Comparison of ENCODE assay signal across 11 mouse cellular contexts in genomic region chr9:64564315-64564767, GRCm38 (mm10).
A peak's percentile ranks its signal among the peaks of the same experiment; 100 is the strongest.
DNase-seq lines count a peak whose midpoint lies in the region; ATAC-seq and TF ChIP-seq lines count a peak whose summit lies in the region.
"Had no signal": no experiment of that assay in that cellular context is flagged by ENCODE, and none has a peak within 500 bp of the region (broad histone marks: within the 10 kb centered on the region; RNA-seq: fewer than 3 reads in every experiment).

No protein-coding gene starts in this region.

- DNase-seq in 3134 (ENCODE audit: extremely low read depth, insufficient read length, low spot score) (peak; percentile 63), 3T3-L1 (ENCODE audit: low read depth, low spot score) (peak; percentile 60)
- DNase-seq in c-Kit-positive CD71-positive TER-119-positive erythroid progenitor cells, embryonic 14.5 days (ENCODE audit: low spot score) = peak; percentile 80
- peak; percentile 24 for DNase-seq in liver, postnatal 0 days
- no peak for DNase-seq in left cerebral cortex, adult 2 months (ENCODE audit: extremely low spot score in 1 of 2, low spot score in 2 of 2)
- DNase-seq: cerebellum, postnatal 14 days; lung, embryonic 14.5 days had no signal

- H3K36me3 ChIP-seq in liver, postnatal 0 days (replicated peaks; ENCODE audit: insufficient read depth, low read length) = no peaks in the 10 kb centered on the region
- H3K36me3 ChIP-seq in forebrain, embryonic 15.5 days = no peaks in the 10 kb centered on the region
- no peaks in the 10 kb centered on the region for H3K36me3 ChIP-seq in kidney, embryonic 15.5 days
- H3K36me3 ChIP-seq: heart, embryonic 12.5 days had no signal

- H3K9ac ChIP-seq in liver, postnatal 0 days (replicated peaks) = peak overlapping the region; percentile 42
- no peak overlapping the region for H3K9ac ChIP-seq in forebrain, embryonic 15.5 days (replicated peaks)
- H3K9ac ChIP-seq in kidney, embryonic 15.5 days = no peak overlapping the region
- H3K9ac ChIP-seq: heart, embryonic 12.5 days; lung, embryonic 14.5 days had no signal

- no peaks in the 10 kb centered on the region for H3K27me3 ChIP-seq in liver, postnatal 0 days (ENCODE audit: insufficient read depth, low read length)
- H3K27me3 ChIP-seq in forebrain, embryonic 15.5 days = no peaks in the 10 kb centered on the region
- H3K27me3 ChIP-seq in kidney, embryonic 15.5 days = 0 out of 2 replicates have a peak, but pooled peaks cover 12% of the 10 kb centered on the region

- H3K4me3 ChIP-seq in liver, postnatal 0 days (ENCODE audit: low read depth, low read length) = no peak overlapping the region
- no peak overlapping the region for H3K4me3 ChIP-seq in forebrain, embryonic 15.5 days
- no peak overlapping the region for H3K4me3 ChIP-seq in left cerebral cortex, adult 2 months
- no peak overlapping the region for H3K4me3 ChIP-seq in kidney, embryonic 15.5 days (replicated peaks)
- H3K4me3 ChIP-seq: heart, embryonic 12.5 days had no signal

- no peak for TF ChIP-seq EP300 in liver, postnatal 0 days (IDR thresholded peaks at IDR 0.05; ENCODE audit: low read depth)

- peaks cover 34% of the 10 kb centered on the region for H3K4me1 ChIP-seq in liver, postnatal 0 days (ENCODE audit: insufficient read depth)
- H3K4me1 ChIP-seq in forebrain, embryonic 15.5 days = no peaks in the 10 kb centered on the region
- peaks cover 9% of the 10 kb centered on the region; the same call in 1 of the 2 replicates for H3K4me1 ChIP-seq in kidney, embryonic 15.5 days

- intact Hi-C loops in left cerebral cortex, adult 2 months (cut with DNase I) = no loop called here

- no peaks in the 10 kb centered on the region for H3K9me3 ChIP-seq in liver, postnatal 0 days (ENCODE audit: low read length)
- no peaks in the 10 kb centered on the region for H3K9me3 ChIP-seq in forebrain, embryonic 15.5 days
- H3K9me3 ChIP-seq in kidney, embryonic 15.5 days (replicated peaks) = no peaks in the 10 kb centered on the region

- TF ChIP-seq CTCF in liver, postnatal 0 days (IDR thresholded peaks at IDR 0.05; ENCODE audit: low read depth) = no peak
- no peak for TF ChIP-seq CTCF in left cerebral cortex, adult 2 months (IDR thresholded peaks at IDR 0.05)

- peak overlapping the region; percentile 58 for H3K4me2 ChIP-seq in liver, postnatal 0 days (ENCODE audit: low read depth, low read length)
- no peak overlapping the region for H3K4me2 ChIP-seq in forebrain, embryonic 15.5 days (replicated peaks)
- H3K4me2 ChIP-seq in kidney, embryonic 15.5 days = no peak overlapping the region
- H3K4me2 ChIP-seq: heart, embryonic 12.5 days; lung, embryonic 14.5 days had no signal

- 31% methylated on average over 5 of the region's 5 CpGs for WGBS in liver, postnatal 0 days (ENCODE audit: insufficient replicate concordance)
- 84% methylated on average over 5 of the region's 5 CpGs for WGBS in forebrain, embryonic 15.5 days
- WGBS in kidney, embryonic 15.5 days = 79% methylated on average over 5 of the region's 5 CpGs

- peak overlapping the region; percentile 74 for H3K27ac ChIP-seq in liver, postnatal 0 days (ENCODE audit: low read depth)
- H3K27ac ChIP-seq in forebrain, embryonic 15.5 days (replicated peaks) = no peak overlapping the region
- no peak overlapping the region for H3K27ac ChIP-seq in left cerebral cortex, adult 2 months
- no peak overlapping the region for H3K27ac ChIP-seq in kidney, embryonic 15.5 days

- ATAC-seq in liver, postnatal 0 days = peak; percentile 72
- no peak for ATAC-seq in forebrain, embryonic 15.5 days (replicated peaks)
- ATAC-seq in kidney, embryonic 15.5 days (replicated peaks; ENCODE audit: low FRiP score) = no peak
- ATAC-seq: forebrain, embryonic 16.5 days had no signal

Comparison
In these comparisons a context has a peak if more than half of its experiments do, and no peak if none do; other contexts are left out.
1. DNase-seq: peak in 3134 (single experiment), 3T3-L1 (single experiment), c-Kit-positive CD71-positive TER-119-positive erythroid progenitor cells, embryonic 14.5 days (single experiment) and liver, postnatal 0 days (single experiment); none in left cerebral cortex, adult 2 months (0 of 2).